Mouse (Mus musculus): Measurements from ENCODE around the gene Psmc3. TPM values are rescaled to one million over a fixed set of nuclear protein-coding genes. Genes with fewer than 3 reads are reported as not detected.
"Not testable (repeated sequence)": the region's sequence is repeated elsewhere in the genome, so short reads cannot be mapped to it uniquely, and the experiment has no call there.

Gene Psmc3
- 29.3 and 127 TPM in 2 replicates for polyA plus RNA-seq (2012; ENCODE audit: insufficient read depth, low replicate concordance)

GRCm38 (mm10) chr2:91053934-91054382 lies at the start of gene Psmc3:
Gene Psmc3, plus strand, starts transcription at chr2:91054009.
- no peaks in the 10 kb centered on the region for H3K27me3 ChIP-seq (replicated peaks)
- TF ChIP-seq GATA1 (IDR thresholded peaks at IDR 0.05; ENCODE audit: borderline replicate concordance, low read length) (no peak), FLI1 (IDR thresholded peaks at IDR 0.05; ENCODE audit: low read length) (no peak)
- peaks cover 50% of the 10 kb centered on the region for H3K36me3 ChIP-seq (replicated peaks; ENCODE audit: low read length)

GRCm38 (mm10) chr2:91008536-91008935 lies 45.3 kb upstream of the Psmc3 start:
- H3K4me1 ChIP-seq = peaks cover 18% of the 10 kb centered on the region
- no peaks in the 10 kb centered on the region for H3K27me3 ChIP-seq (replicated peaks)
- no peaks in the 10 kb centered on the region for H3K9me3 ChIP-seq
- peaks cover 97% of the 10 kb centered on the region for H3K36me3 ChIP-seq (replicated peaks; ENCODE audit: low read length)
- H3K4me3 ChIP-seq (replicated peaks) = no peak overlapping the region
- TF ChIP-seq GATA1 (IDR thresholded peaks at IDR 0.05; ENCODE audit: borderline replicate concordance, low read length) = no peak
- TF ChIP-seq FLI1 (IDR thresholded peaks at IDR 0.05; ENCODE audit: low read length) = no peak

More at GRCm38 (mm10) chr2:91053934-91054382, at the start of gene Psmc3:
- Histone ChIP-seq H3K4me1 (peaks cover 58% of the 10 kb centered on the region), H3K9me3 (no peaks in the 10 kb centered on the region), H3K4me3 (replicated peaks) (peak within 1 kb of the TSS; percentile 98)

- no peak for TF ChIP-seq GATA1 (IDR thresholded peaks at IDR 0.05; ENCODE audit: borderline replicate concordance, low read length)
- no peak for TF ChIP-seq FLI1 (IDR thresholded peaks at IDR 0.05; ENCODE audit: low read length)
- no peaks in the 10 kb centered on the region for H3K27me3 ChIP-seq (replicated peaks)
- peaks cover 39% of the 10 kb centered on the region for H3K4me1 ChIP-seq
- peaks cover 95% of the 10 kb centered on the region for H3K36me3 ChIP-seq (replicated peaks; ENCODE audit: low read length)
- no peak overlapping the region for H3K4me3 ChIP-seq (replicated peaks)
- no peaks in the 10 kb centered on the region for H3K9me3 ChIP-seq
Observed at GRCm38 (mm10) chr2:91013881-91014280, 39.9 kb upstream of the Psmc3 start.

- H3K36me3 ChIP-seq (replicated peaks; ENCODE audit: low read length) = peaks cover 95% of the 10 kb centered on the region
Observed at GRCm38 (mm10) chr2:91015386-91015785, 38.4 kb upstream of the Psmc3 start.

GRCm38 (mm10) chr2:91018061-91018788 lies 35.6 kb upstream of the Psmc3 start:
- no peak overlapping the region for H3K4me3 ChIP-seq (replicated peaks)
- no peaks in the 10 kb centered on the region for H3K27me3 ChIP-seq (replicated peaks)
- TF ChIP-seq GATA1 (IDR thresholded peaks at IDR 0.05; ENCODE audit: borderline replicate concordance, low read length) = no peak
- no peak for TF ChIP-seq FLI1 (IDR thresholded peaks at IDR 0.05; ENCODE audit: low read length)
- peaks cover 81% of the 10 kb centered on the region for H3K36me3 ChIP-seq (replicated peaks; ENCODE audit: low read length)
- H3K9me3 ChIP-seq = no peaks in the 10 kb centered on the region
- peaks cover 41% of the 10 kb centered on the region for H3K4me1 ChIP-seq

More at GRCm38 (mm10) chr2:91015386-91015785, 38.4 kb upstream of the Psmc3 start:
- Histone ChIP-seq H3K27me3 (replicated peaks) (no peaks in the 10 kb centered on the region), H3K9me3 (no peaks in the 10 kb centered on the region), H3K4me3 (replicated peaks) (no peak overlapping the region), H3K4me1 (peaks cover 39% of the 10 kb centered on the region)
- TF ChIP-seq FLI1 (IDR thresholded peaks at IDR 0.05; ENCODE audit: low read length) = no peak
- TF ChIP-seq GATA1 (IDR thresholded peaks at IDR 0.05; ENCODE audit: borderline replicate concordance, low read length) = no peak

GRCm38 (mm10) chr2:91019911-91020310 lies 33.9 kb upstream of the Psmc3 start:
- Histone ChIP-seq H3K36me3 (replicated peaks; ENCODE audit: low read length) (peaks cover 80% of the 10 kb centered on the region), H3K9me3 (no peaks in the 10 kb centered on the region), H3K27me3 (replicated peaks) (no peaks in the 10 kb centered on the region)

GRCm38 (mm10) chr2:91022266-91022665 lies 31.5 kb upstream of the Psmc3 start:
- Histone ChIP-seq H3K36me3 (replicated peaks; ENCODE audit: low read length) (peaks cover 66% of the 10 kb centered on the region), H3K4me1 (peaks cover 44% of the 10 kb centered on the region)
- not testable (repeated sequence) for H3K27me3 ChIP-seq (replicated peaks); H3K9me3 ChIP-seq; H3K4me3 ChIP-seq (replicated peaks)

More at GRCm38 (mm10) chr2:91019911-91020310, 33.9 kb upstream of the Psmc3 start:
- H3K4me1 ChIP-seq = peaks cover 40% of the 10 kb centered on the region
- TF ChIP-seq GATA1 (IDR thresholded peaks at IDR 0.05; ENCODE audit: borderline replicate concordance, low read length) (no peak), FLI1 (IDR thresholded peaks at IDR 0.05; ENCODE audit: low read length) (no peak)
- H3K4me3 ChIP-seq (replicated peaks) = no peak overlapping the region

- no peaks in the 10 kb centered on the region for H3K27me3 ChIP-seq (replicated peaks)
- H3K36me3 ChIP-seq (replicated peaks; ENCODE audit: low read length) = peaks cover 57% of the 10 kb centered on the region
- H3K9me3 ChIP-seq = no peaks in the 10 kb centered on the region
- peaks cover 45% of the 10 kb centered on the region for H3K4me1 ChIP-seq
- no peak overlapping the region for H3K4me3 ChIP-seq (replicated peaks)
- TF ChIP-seq FLI1 (IDR thresholded peaks at IDR 0.05; ENCODE audit: low read length) (no peak), GATA1 (IDR thresholded peaks at IDR 0.05; ENCODE audit: borderline replicate concordance, low read length) (no peak)
Observed at GRCm38 (mm10) chr2:91023131-91023530, 30.7 kb upstream of the Psmc3 start.

- peaks cover 49% of the 10 kb centered on the region for H3K4me1 ChIP-seq
- no peaks in the 10 kb centered on the region for H3K27me3 ChIP-seq (replicated peaks)
- peaks cover 50% of the 10 kb centered on the region for H3K36me3 ChIP-seq (replicated peaks; ENCODE audit: low read length)
- TF ChIP-seq GATA1 (IDR thresholded peaks at IDR 0.05; ENCODE audit: borderline replicate concordance, low read length) (no peak), FLI1 (IDR thresholded peaks at IDR 0.05; ENCODE audit: low read length) (no peak)
- no peaks in the 10 kb centered on the region for H3K9me3 ChIP-seq
- H3K4me3 ChIP-seq (replicated peaks) = no peak overlapping the region
Observed at GRCm38 (mm10) chr2:91023956-91024355, 29.9 kb upstream of the Psmc3 start.

- TF ChIP-seq GATA1 (IDR thresholded peaks at IDR 0.05; ENCODE audit: borderline replicate concordance, low read length) (no peak), FLI1 (IDR thresholded peaks at IDR 0.05; ENCODE audit: low read length) (no peak)
- H3K4me3 ChIP-seq (replicated peaks) = no peak overlapping the region
- H3K27me3 ChIP-seq (replicated peaks) = no peaks in the 10 kb centered on the region
- H3K9me3 ChIP-seq = no peaks in the 10 kb centered on the region
- peaks cover 39% of the 10 kb centered on the region for H3K36me3 ChIP-seq (replicated peaks; ENCODE audit: low read length)
- H3K4me1 ChIP-seq = peaks cover 49% of the 10 kb centered on the region
Observed at GRCm38 (mm10) chr2:91025081-91025516, 28.7 kb upstream of the Psmc3 start.

Data from megakaryocyte, embryonic 14.5 days (primary cell).